Mouse (Mus musculus) liver, adult 2 months (tissue): ENCODE measurements around the gene Ranbp6.

Source experiments
- CTCF ChIP-seq: fragments of 200-500 bp; IDR thresholded peaks from 2 replicates; pipeline ENCODE4 v1.5.1; 2011; ENCODE audit warnings: low read depth, low read length, control low read depth
- POLR2A ChIP-seq: fragments of 200-500 bp; IDR thresholded peaks from 2 replicates; pipeline ENCODE4 v1.6.1; 2011; ENCODE audit warnings: low read length, control low read depth; ENCODE audit not compliant: insufficient read depth; ENCODE audit errors: extremely low read depth

GRCm38 (mm10) chr19:29830911-29831310, 18.1 kb upstream of the Ranbp6 start:
- TF ChIP-seq CTCF, result no peak
- no peak for TF ChIP-seq POLR2A
